Mouse (Mus musculus): ENCODE results near the gene Sema3b. TPM values are rescaled to one million over a fixed set of nuclear protein-coding genes. Genes with fewer than 3 reads are reported as not detected.
"Not testable (repeated sequence)": the region's sequence is repeated elsewhere in the genome, so short reads cannot be mapped to it uniquely, and the experiment has no call there.

Sema3b gene
- total RNA-seq, 2 experiments from 2014 or later, result not detected

DNA sequence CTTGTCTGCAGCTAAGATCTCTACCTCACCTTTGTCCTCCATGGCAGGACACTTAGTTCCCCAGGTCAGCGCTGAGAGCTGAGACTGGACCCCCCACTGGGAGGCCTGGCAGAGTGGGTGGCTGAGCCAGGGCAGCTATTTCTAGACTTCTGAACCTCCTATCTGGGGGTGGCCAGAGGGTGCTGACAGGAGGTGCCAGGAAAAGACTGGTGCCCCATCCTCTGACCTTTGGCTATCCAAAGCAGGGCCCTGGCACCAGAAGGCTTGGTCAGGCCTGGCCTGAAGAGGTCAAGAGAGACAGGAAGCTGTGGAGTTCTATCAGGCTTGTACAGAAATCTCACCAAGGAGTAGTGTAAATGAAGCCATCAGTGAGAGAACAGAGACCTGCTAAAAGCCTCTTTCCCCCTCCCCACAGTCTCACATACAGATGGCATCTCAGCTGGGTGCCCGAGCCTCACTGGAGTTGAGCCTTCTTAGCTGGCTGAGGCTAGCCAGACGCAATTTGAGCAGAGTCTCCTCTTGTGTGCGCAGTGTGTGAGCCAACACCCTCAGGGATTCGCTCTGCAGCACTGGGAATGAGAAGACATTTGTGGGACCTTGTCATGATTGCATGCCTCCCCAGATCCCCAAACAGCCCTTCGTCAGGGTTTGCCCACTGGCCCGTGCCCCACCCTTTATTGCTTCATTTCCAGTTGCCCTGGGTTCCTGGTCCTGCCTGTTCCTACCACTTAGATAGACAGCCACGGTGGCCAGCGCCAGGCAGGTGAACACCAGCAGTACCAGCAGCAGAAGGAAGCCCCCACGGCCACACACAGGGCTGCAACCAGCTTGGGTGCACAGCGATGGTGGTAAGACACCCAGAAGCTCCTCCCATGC, 15.7 kb downstream of the Sema3b start:
- ATAC-seq (replicated peaks; ENCODE audit: poor library complexity), result no peak

DNA sequence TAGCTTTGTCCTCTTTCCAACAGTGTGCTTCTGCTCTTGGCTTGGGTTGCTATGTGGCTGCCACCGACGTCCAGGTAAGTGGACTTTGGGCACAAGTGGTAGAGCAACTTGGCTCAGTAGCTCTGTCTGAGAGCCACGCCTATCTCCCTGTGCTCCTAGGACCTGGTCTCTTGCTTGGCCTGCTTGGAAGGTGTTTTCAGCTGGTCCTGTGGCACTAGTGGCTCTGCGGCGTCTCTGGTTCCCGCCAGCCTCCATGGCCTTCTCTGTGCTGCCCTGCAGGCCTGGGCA, 18.3 kb downstream of the Sema3b start:
- ATAC-seq (replicated peaks; ENCODE audit: poor library complexity), result no peak

DNA sequence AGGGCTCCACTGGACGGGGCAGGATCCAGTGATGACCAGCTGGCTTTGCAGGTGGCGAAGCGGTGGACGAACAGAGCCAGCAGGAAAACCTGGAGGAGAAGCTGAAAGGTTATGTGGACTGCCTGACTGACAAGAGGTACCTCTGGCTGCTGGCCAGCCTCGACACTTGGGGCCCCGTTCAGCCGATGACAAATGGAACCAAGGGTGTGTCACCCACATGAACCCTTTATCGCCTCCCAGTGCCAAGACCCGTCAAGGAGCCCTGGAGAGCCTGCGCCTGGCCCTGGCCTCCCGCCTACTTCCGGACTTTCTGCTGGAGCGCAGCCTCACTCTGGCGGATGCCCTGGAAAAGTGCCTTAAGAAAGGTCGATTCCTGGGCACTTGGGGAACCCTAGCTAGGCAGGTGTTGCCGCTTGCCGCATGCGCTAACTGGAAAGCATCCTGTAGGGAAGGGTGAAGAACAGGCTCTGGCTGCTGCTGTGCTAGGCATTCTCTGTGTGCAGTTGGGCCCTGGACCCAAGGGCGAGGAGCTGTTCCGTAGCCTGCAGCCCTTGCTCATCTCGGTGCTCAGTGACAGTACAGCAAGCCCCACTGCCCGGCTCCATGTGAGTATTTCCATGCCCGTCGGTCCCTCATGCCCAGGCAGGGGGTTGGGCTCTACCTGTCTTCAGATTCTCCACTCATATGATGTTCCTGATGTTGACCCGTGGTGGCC, 18.8 kb downstream of the Sema3b start:
- ATAC-seq (replicated peaks; ENCODE audit: poor library complexity), result peak; percentile 32

DNA sequence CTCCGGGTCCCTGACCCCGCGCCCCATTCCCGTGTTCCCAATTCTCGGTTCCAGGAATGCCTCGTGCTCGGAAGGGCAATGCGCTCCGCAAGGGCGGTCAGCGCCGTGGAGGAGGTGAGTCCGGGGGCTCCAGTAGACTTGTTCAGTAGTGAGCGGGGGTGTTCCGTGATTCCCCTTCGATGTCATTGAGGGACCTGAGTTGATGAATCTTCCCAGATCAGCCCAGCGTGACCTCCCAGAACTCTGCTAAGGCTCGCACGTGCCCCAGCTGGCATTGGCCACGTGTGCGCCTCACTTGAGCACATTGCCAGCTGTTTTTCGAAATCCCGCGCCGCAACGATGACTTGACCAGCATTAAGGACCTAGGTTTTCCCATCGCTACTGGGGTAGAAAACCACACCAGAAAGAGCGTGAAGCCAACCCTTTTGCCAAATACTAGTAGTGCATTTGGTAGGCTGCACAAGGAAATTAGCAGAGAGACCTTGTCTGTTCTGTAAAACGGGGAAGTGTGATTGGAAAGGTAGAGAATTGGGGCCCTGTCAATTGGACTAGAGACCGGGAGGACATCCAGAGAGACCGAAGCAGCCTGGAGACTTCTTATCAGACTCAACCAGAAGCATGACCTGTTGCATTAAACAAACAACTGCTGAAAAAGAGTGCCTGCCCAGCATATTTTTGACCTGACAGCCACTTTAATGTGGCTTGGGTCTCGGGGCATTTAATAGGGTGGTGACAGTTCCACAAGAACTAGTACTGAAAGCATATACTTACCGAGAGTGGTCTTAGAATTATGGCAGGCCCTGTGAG, 21.0 kb downstream of the Sema3b start:
- peak; percentile 24 for ATAC-seq (replicated peaks; ENCODE audit: poor library complexity)

DNA sequence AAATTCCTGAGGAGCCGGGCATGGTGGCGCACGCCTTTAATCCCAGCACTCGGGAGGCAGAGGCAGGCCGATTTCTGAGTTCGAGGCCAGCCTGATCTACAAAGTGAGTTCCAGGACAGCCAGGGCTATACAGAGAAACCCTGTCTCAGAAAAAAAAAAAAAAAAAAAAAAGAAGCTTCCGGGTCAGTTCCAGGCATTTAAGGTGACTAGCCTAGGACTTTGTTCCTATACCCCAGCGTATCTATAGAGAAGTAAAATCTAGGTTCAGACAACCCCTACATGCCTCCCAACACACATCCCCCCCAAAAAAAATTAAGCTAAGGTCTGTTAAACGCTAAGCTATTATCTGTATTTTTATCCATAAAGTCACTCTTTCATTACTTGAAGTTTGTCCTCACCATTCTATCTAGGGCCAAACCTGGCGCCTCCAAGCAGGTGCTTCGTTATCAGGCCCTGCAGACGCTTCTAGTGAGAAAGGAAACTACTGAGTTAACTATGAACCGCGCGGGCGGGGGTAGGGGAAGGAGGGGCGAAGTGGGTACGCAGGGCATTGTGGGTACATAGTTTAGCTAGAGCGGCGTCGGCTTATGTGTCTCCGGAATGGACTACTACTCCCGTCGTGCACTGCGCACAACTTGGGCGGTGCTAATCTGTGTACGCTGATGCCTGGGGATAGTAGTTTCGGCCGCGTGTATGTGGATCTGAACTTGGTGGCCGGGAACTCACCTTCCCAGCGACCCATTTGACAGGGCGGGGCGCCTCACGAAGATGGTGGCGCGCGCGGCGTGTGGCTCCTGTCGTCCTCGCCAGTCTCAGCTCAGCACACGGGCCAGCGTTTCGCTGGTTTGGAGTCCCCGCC, 21.8 kb downstream of the Sema3b start, which contains the start of gene Ifrd2:
TSS of gene Ifrd2 (plus strand) at position 669 of the 859 bp plus-strand sequence.
- ATAC-seq (replicated peaks; ENCODE audit: poor library complexity), result peak; percentile 86

DNA sequence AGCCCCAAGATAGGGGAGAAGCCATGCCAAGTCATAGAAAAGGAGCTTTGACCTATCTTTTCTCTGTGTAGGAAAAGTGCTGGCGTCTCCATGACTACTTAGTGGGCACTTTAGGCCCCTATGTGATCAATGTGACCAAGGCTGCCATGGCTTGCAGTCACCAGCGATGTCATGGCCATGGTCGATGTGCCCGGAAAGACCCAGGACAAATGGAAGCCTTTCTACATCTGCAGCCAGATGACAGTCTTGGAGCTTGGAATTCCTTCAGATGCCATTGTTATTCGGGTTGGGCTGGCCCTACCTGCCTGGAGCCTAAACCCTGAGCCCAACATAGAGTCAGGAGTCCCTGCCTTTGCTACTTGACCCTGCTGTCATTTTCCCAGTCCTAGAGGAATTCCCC, 22.5 kb downstream of the Sema3b start:
- ATAC-seq (replicated peaks; ENCODE audit: poor library complexity), result no peak

DNA sequence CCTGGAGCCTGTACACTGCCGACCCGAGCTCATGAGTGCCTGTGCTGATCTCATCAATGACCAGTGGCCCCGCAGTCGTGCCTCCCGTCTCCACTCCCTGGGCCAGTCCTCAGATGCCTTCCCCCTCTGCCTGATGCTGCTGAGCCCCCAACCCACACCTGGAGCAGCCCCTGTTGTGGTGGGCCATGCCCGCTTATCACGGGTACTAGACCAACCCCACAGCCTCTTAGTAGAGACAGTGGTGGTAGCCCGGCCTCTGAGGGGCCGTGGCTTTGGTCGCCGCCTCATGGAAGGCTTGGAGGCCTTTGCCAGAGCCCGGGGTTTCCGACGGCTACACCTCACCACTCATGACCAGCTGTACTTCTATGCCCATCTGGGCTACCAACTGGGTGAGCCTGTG, 25.9 kb downstream of the Sema3b start:
- no peak for ATAC-seq (replicated peaks; ENCODE audit: poor library complexity)

DNA sequence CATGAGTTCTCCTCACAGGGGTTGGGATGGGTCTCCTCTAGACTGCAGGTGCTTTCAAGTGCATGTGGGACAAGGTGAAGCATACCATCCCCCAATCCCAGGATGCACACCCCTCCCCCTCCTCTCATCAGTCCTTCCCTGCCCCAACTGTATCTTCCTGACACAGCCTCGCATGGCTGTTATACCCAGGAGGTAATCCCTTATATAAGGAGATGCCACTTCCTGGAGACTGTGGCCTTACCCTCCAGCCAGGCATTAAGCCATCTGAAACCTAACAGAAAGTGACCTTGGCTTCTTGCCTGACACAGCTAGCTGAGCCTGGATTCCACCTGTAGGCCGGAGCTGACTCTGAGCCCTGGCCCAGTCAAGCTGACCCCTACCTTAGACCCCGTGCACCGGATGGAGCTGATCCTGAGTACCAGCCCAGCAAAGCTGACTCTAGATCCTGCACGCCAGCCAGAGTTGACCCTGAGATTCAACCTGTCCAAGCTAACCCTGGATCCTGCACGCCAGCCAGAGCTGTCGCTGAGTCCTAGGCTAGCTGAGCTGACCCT, 26.4 kb downstream of the Sema3b start:
- no peak for ATAC-seq (replicated peaks; ENCODE audit: poor library complexity)

DNA sequence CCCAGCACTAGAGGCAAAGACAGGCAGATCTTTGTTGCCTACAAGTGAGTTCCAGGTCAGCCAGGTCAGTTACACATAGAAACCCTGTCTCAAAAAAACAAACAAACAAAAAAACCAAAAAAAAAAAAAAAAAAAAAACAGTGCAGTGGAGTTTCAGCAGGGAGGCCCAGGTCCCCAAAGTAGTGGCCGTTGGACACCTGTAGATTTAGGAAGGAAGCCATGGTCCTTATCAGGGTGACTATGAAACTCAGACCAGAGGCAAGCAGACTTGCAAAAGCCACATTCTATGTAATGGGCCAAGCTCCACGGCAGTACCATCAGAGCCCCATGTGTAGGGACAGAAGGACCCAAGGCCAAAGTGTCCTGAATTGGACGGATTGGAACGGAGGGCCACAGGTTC, 27.4 kb downstream of the Sema3b start:
- no peak for ATAC-seq (replicated peaks; ENCODE audit: poor library complexity)

DNA sequence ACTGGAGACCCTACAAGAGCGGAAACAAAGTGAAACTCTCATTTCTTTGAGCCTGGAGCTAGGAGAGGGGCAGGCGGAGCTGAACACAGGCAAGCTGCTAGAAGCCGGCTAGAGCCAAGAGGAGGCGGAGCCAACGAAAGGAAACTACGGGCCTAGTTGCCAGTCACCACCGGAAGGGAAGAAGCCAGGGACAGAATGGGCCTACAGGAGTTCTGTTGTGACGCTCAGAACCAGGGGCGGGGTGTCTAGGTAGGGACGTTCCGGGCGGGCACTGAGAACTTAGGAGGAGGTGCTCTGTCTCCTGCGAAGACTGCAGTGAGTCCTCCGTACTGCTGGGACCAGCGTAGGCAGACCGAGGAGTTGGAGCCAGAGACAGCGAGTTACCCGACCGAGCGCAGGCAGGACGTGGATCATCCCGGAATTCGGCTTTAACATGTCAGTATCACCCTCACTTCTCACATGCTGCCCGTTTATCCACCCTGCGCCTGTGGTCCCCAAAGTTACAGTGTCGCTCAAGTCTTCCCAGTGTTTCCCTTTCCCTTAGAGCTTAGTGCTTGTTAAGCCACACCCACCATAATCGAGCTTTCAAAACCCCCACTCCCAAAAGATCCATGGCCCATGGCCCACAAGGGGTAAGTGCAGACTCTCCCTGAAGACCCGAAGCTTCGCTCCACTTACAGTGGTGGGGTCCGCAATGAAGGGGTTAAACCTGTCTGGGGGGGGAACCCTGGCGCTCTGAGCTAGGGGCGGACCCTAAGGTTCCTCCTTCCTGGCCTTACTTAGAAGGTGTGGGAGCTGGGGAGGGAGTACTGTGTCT, 28.3 kb downstream of the Sema3b start, which contains the start of gene Hyal3:
TSS of gene Hyal3 (plus strand) at position 318 of the 817 bp plus-strand sequence.
- ATAC-seq (replicated peaks; ENCODE audit: poor library complexity), result peak; percentile 84

DNA sequence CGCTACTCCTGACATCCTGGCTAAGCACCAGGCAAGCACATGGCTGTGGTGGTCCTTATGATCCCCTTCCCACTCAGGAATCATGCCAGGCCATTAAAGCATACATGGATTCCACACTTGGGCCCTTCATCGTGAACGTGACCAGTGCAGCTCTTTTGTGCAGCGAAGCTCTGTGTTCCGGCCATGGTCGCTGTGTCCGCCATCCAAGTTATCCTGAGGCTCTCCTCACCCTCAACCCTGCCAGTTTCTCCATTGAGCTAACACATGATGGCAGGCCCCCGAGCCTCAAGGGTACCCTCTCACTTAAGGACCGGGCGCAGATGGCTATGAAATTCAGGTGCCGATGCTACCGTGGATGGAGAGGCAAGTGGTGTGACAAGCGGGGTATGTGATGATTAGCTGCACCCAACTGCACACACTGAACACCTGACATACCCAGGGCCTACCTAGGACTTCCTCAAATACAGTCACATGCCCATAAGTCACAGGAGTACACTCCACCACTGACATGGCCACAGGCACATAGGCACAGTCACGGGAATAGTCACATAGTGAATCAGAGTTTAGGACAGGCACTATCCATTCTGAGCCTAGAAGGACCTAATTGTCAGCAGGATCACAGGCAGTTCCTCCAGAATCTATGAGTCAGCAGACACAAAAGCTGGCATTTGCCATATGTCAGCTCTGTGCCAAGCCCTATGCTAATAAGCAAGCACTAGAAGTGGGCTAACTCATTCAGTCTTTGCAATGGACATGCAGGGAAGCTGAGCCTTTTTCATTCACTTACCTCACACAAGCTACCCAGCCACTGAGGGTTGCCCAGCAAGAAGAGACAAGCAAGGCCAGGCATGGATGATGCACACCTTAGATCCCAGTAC, 29.8 kb downstream of the Sema3b start:
- no peak for ATAC-seq (replicated peaks; ENCODE audit: poor library complexity)

DNA sequence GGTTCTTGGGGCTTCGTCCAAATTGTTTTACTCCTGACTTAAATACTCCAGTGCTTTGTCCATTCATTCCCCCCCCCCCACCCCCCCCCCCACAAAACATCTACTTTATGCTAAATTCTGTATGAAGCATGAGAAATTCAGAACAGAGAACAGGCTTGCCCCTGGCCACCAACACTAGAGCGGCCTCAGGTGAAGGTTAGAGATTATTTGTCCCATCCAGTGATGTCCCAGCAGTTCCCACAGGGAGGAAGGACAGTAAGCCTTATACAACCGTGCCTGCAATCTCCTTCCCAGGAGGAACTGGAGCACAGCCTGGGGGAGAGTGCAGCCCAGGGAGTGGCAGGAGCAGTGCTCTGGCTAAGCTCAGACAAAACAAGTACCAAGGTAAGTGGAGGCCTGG, 30.4 kb downstream of the Sema3b start, which contains the start of gene Naa80:
TSS of gene Naa80 (plus strand) at position 301 of the 400 bp plus-strand sequence.
- no peak for ATAC-seq (replicated peaks; ENCODE audit: poor library complexity)

DNA sequence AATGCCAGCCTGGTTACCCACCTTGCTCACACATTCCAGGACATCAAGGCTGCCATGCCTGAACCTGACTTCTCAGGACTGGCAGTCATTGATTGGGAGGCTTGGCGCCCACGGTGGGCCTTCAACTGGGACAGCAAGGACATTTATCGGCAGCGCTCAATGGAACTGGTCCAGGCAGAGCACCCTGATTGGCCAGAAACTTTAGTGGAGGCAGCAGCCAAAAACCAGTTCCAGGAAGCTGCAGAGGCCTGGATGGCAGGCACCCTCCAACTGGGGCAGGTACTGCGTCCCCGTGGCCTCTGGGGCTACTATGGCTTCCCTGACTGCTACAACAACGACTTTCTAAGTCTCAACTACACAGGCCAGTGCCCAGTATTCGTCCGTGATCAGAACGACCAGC, 31.2 kb downstream of the Sema3b start:
- no peak for ATAC-seq (replicated peaks; ENCODE audit: poor library complexity)

DNA sequence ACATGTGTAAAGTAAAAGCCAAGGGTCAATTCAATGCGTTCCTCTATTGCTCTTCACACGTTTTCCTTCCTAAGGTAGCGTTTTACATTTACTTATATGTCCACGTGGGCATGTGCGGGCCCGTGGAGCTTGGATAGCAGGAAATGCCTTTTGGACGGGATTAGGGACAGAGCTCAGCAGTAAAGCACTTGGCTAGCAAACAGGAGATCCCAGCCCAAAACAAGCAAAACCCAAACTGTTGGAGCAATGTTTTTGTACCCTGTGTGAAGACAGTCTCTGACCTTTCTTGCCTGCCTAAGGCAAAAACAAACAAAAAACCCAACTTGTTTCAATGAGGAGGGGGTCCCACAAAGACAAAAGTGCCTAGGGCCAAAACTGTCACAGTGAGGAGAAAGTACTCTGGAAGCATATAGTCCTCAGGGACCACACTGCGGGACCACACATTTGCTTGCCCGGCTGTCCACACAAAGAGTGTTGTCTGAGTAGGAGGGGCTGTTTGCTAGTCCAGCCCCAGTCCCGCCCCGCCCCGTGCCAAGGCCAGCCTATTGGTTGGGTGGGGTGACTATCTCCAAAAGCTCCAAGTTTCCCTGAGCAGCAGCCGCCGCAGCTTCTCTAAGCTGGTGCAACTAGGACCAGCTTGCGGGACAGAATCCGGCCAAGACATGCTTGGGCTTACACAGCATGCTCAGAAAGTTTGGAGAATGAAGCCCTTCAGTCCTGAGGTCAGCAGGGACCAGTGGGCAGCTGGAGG, 32.5 kb downstream of the Sema3b start, which contains the start of gene Hyal1:
TSS of gene Hyal1 (plus strand) at position 571 of the 751 bp plus-strand sequence.
- ATAC-seq (replicated peaks; ENCODE audit: poor library complexity), result peak; percentile 71

DNA sequence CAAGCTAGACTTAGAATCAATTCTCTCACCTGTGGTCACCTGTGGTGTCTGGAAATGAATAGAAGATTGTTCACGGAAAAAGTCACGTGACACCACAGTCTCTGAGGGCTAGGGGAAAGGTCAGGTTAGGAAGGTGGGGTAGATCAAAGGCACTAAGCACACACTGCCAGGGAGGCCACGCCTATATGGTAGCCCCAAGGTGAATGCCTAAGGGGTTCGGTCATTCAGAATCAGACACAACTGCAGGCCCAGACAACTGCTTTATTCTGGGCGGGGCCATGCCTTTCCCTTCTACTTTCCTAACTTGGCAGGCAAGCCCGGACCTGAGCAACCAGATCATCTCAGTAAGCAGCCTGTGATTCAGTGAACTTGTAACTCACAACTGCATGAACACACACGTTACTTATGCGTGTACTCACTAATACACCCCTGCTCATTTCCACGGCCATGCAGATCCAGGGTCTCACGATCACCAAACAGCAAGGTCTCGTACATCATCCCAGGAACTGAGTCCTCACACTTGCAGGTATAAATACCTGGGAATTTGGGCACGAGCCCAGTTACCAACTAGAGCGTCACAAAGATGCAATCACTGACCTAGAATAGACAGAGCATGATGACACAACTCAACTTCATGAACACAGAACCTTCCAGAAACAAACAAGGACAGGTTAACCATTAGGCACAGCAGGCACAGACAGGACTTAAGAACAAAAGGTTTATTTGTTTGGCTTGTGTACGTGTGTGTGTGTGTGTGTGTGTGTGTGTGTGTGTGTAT, 33.3 kb downstream of the Sema3b start:
- ATAC-seq (replicated peaks; ENCODE audit: poor library complexity), result no peak

DNA sequence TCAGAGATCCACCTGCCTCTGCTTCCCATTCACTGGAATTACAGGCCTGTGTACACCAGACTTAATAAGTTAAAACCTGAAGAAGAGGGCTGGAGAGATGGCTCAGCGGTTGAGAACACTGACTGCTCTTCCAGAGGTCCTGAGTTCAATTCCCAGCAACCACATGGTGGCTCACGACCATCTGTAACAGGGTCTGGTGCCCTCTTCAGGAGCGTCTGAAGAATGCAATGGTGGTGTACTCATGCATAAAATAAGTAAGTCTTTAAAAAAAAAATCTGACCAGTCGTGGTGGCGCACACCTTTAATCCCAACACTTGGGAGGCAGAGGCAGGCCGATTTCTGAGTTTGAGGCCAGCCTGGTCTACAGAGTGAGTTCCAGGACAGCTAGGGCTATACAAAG, 35.3 kb downstream of the Sema3b start:
- ATAC-seq (replicated peaks; ENCODE audit: poor library complexity), result not testable (repeated sequence)

DNA sequence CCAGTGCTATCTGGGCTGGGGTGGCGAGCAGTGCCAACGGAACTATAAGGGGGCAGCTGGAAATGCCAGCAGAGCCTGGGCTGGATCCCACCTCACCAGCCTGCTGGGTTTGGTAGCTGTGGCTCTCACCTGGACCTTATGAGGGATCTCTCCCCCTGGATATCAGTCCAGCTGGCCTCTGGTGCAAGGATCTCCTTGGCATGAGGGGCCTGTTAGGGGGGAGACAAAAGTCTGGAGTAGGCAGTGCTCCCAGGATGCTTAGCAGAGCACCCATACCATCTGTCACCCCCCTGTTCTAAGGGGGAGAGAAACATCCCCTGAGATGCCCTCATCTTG, 36.7 kb downstream of the Sema3b start:
- ATAC-seq (replicated peaks; ENCODE audit: poor library complexity), result no peak
